ENCODE assay signal across 22 mouse cellular contexts in genomic region chr5:66800977-66801376, GRCm38 (mm10). TPM values are rescaled to one million over a fixed set of nuclear protein-coding genes. Genes with fewer than 3 reads are reported as not detected.
A peak's percentile ranks its signal among the peaks of the same experiment; 100 is the strongest.
DNase-seq lines count a peak whose midpoint lies in the region; ATAC-seq and TF ChIP-seq lines count a peak whose summit lies in the region.
"Had no signal": no experiment of that assay in that cellular context is flagged by ENCODE, and none has a peak within 500 bp of the region (broad histone marks: within the 10 kb centered on the region; RNA-seq: fewer than 3 reads in every experiment).

No protein-coding gene starts in this region.

- H3K36me3 ChIP-seq in heart, embryonic 12.5 days, result no peaks in the 10 kb centered on the region
- H3K36me3 ChIP-seq in lung, embryonic 15.5 days, result no peaks in the 10 kb centered on the region
- no peaks in the 10 kb centered on the region for H3K36me3 ChIP-seq in hindbrain, embryonic 14.5 days (replicated peaks; ENCODE audit: control insufficient read depth, insufficient read depth)
- H3K36me3 ChIP-seq in stomach, postnatal 0 days (ENCODE audit: control insufficient read depth, insufficient read depth, low read length), result no peaks in the 10 kb centered on the region; the same call in 1 of the 2 replicates
- H3K36me3 ChIP-seq: embryonic facial prominence, embryonic 15.5 days; heart, embryonic 15.5 days; kidney, embryonic 15.5 days; liver, embryonic 13.5 days had no signal

- H3K4me1 ChIP-seq in heart, embryonic 12.5 days (replicated peaks), result peaks cover 25% of the 10 kb centered on the region
- peaks cover 57% of the 10 kb centered on the region for H3K4me1 ChIP-seq in lung, embryonic 15.5 days
- H3K4me1 ChIP-seq in hindbrain, embryonic 14.5 days (replicated peaks; ENCODE audit: control insufficient read depth, insufficient read depth, low read length), result peaks cover 45% of the 10 kb centered on the region
- H3K4me1 ChIP-seq in stomach, postnatal 0 days (replicated peaks; ENCODE audit: control insufficient read depth, insufficient read depth), result no peaks in the 10 kb centered on the region

- H3K9ac ChIP-seq in heart, embryonic 12.5 days, result no peak overlapping the region
- no peak overlapping the region for H3K9ac ChIP-seq in lung, embryonic 15.5 days
- no peak overlapping the region for H3K9ac ChIP-seq in hindbrain, embryonic 14.5 days
- H3K9ac ChIP-seq in stomach, postnatal 0 days (ENCODE audit: low read length), result no peak overlapping the region
- H3K9ac ChIP-seq: embryonic facial prominence, embryonic 15.5 days; heart, embryonic 15.5 days; kidney, embryonic 15.5 days; liver, embryonic 13.5 days had no signal

- no peak for ATAC-seq in heart, embryonic 12.5 days (ENCODE audit: insufficient number of reproducible peaks, low FRiP score)
- peak; percentile 13; the same call in 1 of the 2 replicates for ATAC-seq in lung, embryonic 15.5 days (ENCODE audit: borderline replicate concordance, extremely low read depth, low FRiP score, low TSS enrichment)
- no peak for ATAC-seq in hindbrain, embryonic 14.5 days (ENCODE audit: low FRiP score)
- ATAC-seq in stomach, postnatal 0 days (ENCODE audit: low FRiP score, low TSS enrichment), result peak; percentile 28; the same call in 1 of the 2 replicates
- ATAC-seq: CD4-positive, CD25-positive, alpha-beta regulatory T cell, adult 4 months; forebrain, embryonic 14.5 days; intestine, embryonic 16.5 days; midbrain, embryonic 16.5 days had no signal

- H3K4me3 ChIP-seq in heart, embryonic 12.5 days, result no peak overlapping the region
- H3K4me3 ChIP-seq in lung, embryonic 15.5 days, result no peak overlapping the region
- no peak overlapping the region for H3K4me3 ChIP-seq in hindbrain, embryonic 14.5 days (replicated peaks; ENCODE audit: low read length)
- no peak overlapping the region for H3K4me3 ChIP-seq in stomach, postnatal 0 days (ENCODE audit: low read depth, low read length)
- H3K4me3 ChIP-seq: embryonic facial prominence, embryonic 15.5 days; heart, embryonic 15.5 days; kidney, embryonic 15.5 days; left cerebral cortex, adult 2 months; liver, embryonic 13.5 days had no signal

- H3K4me2 ChIP-seq in heart, embryonic 12.5 days, result no peak overlapping the region
- no peak overlapping the region for H3K4me2 ChIP-seq in lung, embryonic 15.5 days
- H3K4me2 ChIP-seq in hindbrain, embryonic 14.5 days (replicated peaks), result no peak overlapping the region
- H3K4me2 ChIP-seq in stomach, postnatal 0 days (replicated peaks; ENCODE audit: low read depth), result no peak overlapping the region
- H3K4me2 ChIP-seq: embryonic facial prominence, embryonic 15.5 days; heart, embryonic 15.5 days; liver, embryonic 13.5 days had no signal

- no peaks in the 10 kb centered on the region for H3K9me3 ChIP-seq in heart, embryonic 12.5 days (replicated peaks)
- H3K9me3 ChIP-seq in lung, embryonic 15.5 days, result no peaks in the 10 kb centered on the region
- H3K9me3 ChIP-seq in hindbrain, embryonic 14.5 days (ENCODE audit: control insufficient read depth, low read length), result no peaks in the 10 kb centered on the region
- no peaks in the 10 kb centered on the region for H3K9me3 ChIP-seq in stomach, postnatal 0 days (ENCODE audit: control insufficient read depth, low read length)
- H3K9me3 ChIP-seq: embryonic facial prominence, embryonic 15.5 days; heart, embryonic 15.5 days; kidney, embryonic 15.5 days; liver, embryonic 13.5 days had no signal

- WGBS in heart, embryonic 12.5 days, result 80% methylated on average over 6 of the region's 6 CpGs
- 64% methylated on average over 6 of the region's 6 CpGs for WGBS in lung, embryonic 15.5 days
- WGBS in hindbrain, embryonic 14.5 days, result 76% methylated on average over 6 of the region's 6 CpGs
- 63% methylated on average over 6 of the region's 6 CpGs for WGBS in stomach, postnatal 0 days

- intact Hi-C loops in heart, postnatal 10 days (cut with DNase I), result no loop called here

- H3K27me3 ChIP-seq in heart, embryonic 12.5 days (replicated peaks), result peaks cover 9% of the 10 kb centered on the region; the same call in 1 of the 2 replicates
- H3K27me3 ChIP-seq in lung, embryonic 15.5 days, result no peaks in the 10 kb centered on the region
- H3K27me3 ChIP-seq in hindbrain, embryonic 14.5 days (ENCODE audit: control insufficient read depth, insufficient read depth, low read length), result no peaks in the 10 kb centered on the region
- no peaks in the 10 kb centered on the region for H3K27me3 ChIP-seq in stomach, postnatal 0 days (ENCODE audit: control insufficient read depth, insufficient read depth, low read length)
- H3K27me3 ChIP-seq: embryonic facial prominence, embryonic 15.5 days; heart, embryonic 15.5 days; kidney, embryonic 15.5 days; liver, embryonic 13.5 days had no signal

- no peak for TF ChIP-seq EP300 in stomach, postnatal 0 days (optimal IDR thresholded peaks at IDR 0.05)

- DNase-seq in heart, postnatal 10 days, result no peak
- no peak for DNase-seq in lung, postnatal 25 days (ENCODE audit: low spot score)
- DNase-seq in hindbrain, embryonic 14.5 days (ENCODE audit: low spot score), result no peak
- DNase-seq in stomach, postnatal 0 days (ENCODE audit: low spot score), result peak; percentile 31
- DNase-seq in layer of hippocampus, adult 9-10 months (ENCODE audit: low spot score), result no peak
- DNase-seq: cerebellum, adult 2 months; cerebellum, postnatal 25 days; gastrocnemius, postnatal 14 days; heart, adult 18-20 months; liver, embryonic 13.5 days; thymus, adult 2 months had no signal

- peak overlapping the region; percentile 6; the same call in 1 of the 2 replicates for H3K27ac ChIP-seq in heart, embryonic 12.5 days (ENCODE audit: poor library complexity, severe bottlenecking)
- H3K27ac ChIP-seq in lung, embryonic 15.5 days, result peak overlapping the region; percentile 43; the same call in 1 of the 2 replicates
- 0 out of 2 replicates have a peak overlapping the region, but pooled peaks have one; percentile 58 for H3K27ac ChIP-seq in hindbrain, embryonic 14.5 days
- no peak overlapping the region for H3K27ac ChIP-seq in stomach, postnatal 0 days (replicated peaks)
- H3K27ac ChIP-seq: embryonic facial prominence, embryonic 15.5 days; heart, embryonic 15.5 days; left cerebral cortex, adult 2 months; liver, embryonic 13.5 days; macrophage had no signal

- no peak for TF ChIP-seq CTCF in stomach, postnatal 0 days (IDR thresholded peaks at IDR 0.05; ENCODE audit: low read depth)

RNA-seq across cellular contexts. Expression of gene Limch1, which starts 55.4 kb away (rescaled TPM):
- polyA plus RNA-seq in heart, embryonic 12.5 days (2016; fragmentation: Nextera tagmentation; extraction: Ambion mirVana), result 25.0 and 29.1 TPM in 2 replicates
- total RNA-seq in heart, postnatal 10 days (2021), result 100 to 1,000 TPM; 149 to 150 TPM
- polyA plus RNA-seq in lung, embryonic 15.5 days (2015; fragmentation: Nextera tagmentation; extraction: Ambion mirVana), result 74.0 and 77.2 TPM in 2 replicates
- 58.6 and 60.1 TPM in 2 replicates for polyA plus RNA-seq in hindbrain, embryonic 14.5 days (2014; fragmentation: Nextera tagmentation; extraction: Ambion mirVana)
- polyA plus RNA-seq in stomach, postnatal 0 days (2015; fragmentation: Nextera tagmentation; extraction: Ambion mirVana), result 6.1 and 6.3 TPM in 2 replicates
- polyA plus RNA-seq: CD4-positive, CD25-positive, alpha-beta regulatory T cell, adult 4 months; macrophage had no signal

Comparison
In these comparisons a context has a peak if more than half of its experiments do, and no peak if none do; other contexts are left out.
1. ATAC-seq: peak in lung, embryonic 15.5 days (single experiment) and stomach, postnatal 0 days (single experiment); none in heart, embryonic 12.5 days (single experiment) and hindbrain, embryonic 14.5 days (single experiment).